Mouse (Mus musculus) CH12.LX (cell line): ENCODE measurements at regions not wholly inside any gene's neighbourhood (a gene's known extent, or its start where the extent isn't known, plus 50 kb on each side); places are given as distances from the start of the nearest gene placed in this dataset.

Experiments
- CTCF ChIP-seq, 2 experiments: IDR thresholded peaks in 1 of 2; conservative IDR thresholded peaks in 1 of 2; 2 replicates each; pipeline ENCODE4 v1.5.1; 2011 to 2012; ENCODE audit warnings: low read depth in 2 of 2, low read length in 2 of 2, improper control_type of control experiment in 1 of 2, inconsistent platforms in 1 of 2, mild to moderate bottlenecking in 1 of 2, moderate library complexity in 1 of 2
- MAFK ChIP-seq: IDR thresholded peaks from 2 replicates; pipeline ENCODE4 v1.6.1; 2011; ENCODE audit warnings: low read length, improper control_type of control experiment; ENCODE audit not compliant: insufficient replicate concordance
- MXI1 ChIP-seq: IDR thresholded peaks from 2 replicates; pipeline ENCODE4 v1.6.1; 2011; ENCODE audit warnings: mild to moderate bottlenecking, low read depth, low read length, improper control_type of control experiment
- POLR2A ChIP-seq: IDR thresholded peaks from 2 replicates; pipeline ENCODE4 v1.6.1; 2011; ENCODE audit warnings: low read depth, mild to moderate bottlenecking, improper control_type of control experiment, low read length

- TF ChIP-seq MXI1: no peak
- TF ChIP-seq CTCF (conservative IDR thresholded peaks at IDR 0.05 in 1 of 2, IDR thresholded peaks at IDR 0.05 in 1 of 2; ENCODE audit: low read depth in 2 of 2, low read length in 2 of 2): peak; percentile 54 to 67
- TF ChIP-seq POLR2A: no peak
- no peak for TF ChIP-seq MAFK
Observed at GRCm38 (mm10) chr9:113441770-113442411, 266.2 kb downstream of the Pdcd6ip start.
